ENCODE assay signal across 18 mouse cellular contexts in the genomic region with DNA sequence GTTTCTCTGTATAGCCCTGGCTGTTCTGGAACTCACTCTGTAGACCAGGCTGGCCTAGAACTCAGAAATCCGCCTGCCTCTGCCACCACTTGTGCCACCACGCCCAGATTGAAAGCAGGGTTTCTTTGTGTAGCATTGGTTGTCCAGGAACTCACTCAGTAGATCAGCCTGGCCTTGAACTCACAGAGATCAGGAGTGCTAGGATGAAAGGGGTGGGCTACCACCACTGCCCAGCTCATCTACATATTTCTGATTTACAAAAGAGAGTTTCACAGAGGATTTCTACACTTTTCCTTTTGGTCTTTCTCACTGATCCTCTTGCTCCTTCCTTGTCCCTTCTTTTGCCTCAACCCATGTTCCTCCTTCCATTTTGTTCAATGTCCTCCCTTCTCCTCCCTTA. TPM values are rescaled to one million over a fixed set of nuclear protein-coding genes. Genes with fewer than 3 reads are reported as not detected.
"Had no signal": no experiment of that assay in that cellular context is flagged by ENCODE, and none has a peak within 500 bp of the region (broad histone marks: within the 10 kb centered on the region; RNA-seq: fewer than 3 reads in every experiment).

No protein-coding gene starts in this region.

- DNase-seq: gastrocnemius, postnatal 14 days; gastrocnemius, postnatal 36 days; heart, adult 18-20 months; heart, postnatal 10 days; heart, postnatal 4 days; kidney, adult 18-20 months; kidney, adult 8-10 months; kidney, postnatal 10 days; kidney, postnatal 25 days; kidney, postnatal 4 days; left cerebral cortex, postnatal 4 days had no signal

RNA-seq across cellular contexts. Expression of a gene that starts 53.1 kb away (rescaled TPM):
- total RNA-seq: granulocyte monocyte progenitor cell, adult 5-6 weeks; heart, postnatal 10 days; heart, postnatal 4 days; layer of hippocampus, adult 2 months; layer of hippocampus, postnatal 10 days; layer of hippocampus, postnatal 25 days; left cerebral cortex, adult 8-10 months; left cerebral cortex, postnatal 10 days; left cerebral cortex, postnatal 25 days; left cerebral cortex, postnatal 4 days had no signal
